Mouse (Mus musculus) E14TG2a.4 (cell line): ENCODE results near the gene Gpr19.

Experiments used
- H3K27me3 ChIP-seq: 2 replicates; pipeline ENCODE4 v1.6.1; 2014; ENCODE audit warnings: low read length, control low read depth; ENCODE audit not compliant: insufficient read depth
- H3K36me3 ChIP-seq: 2 replicates; pipeline ENCODE4 v1.6.1; 2014; ENCODE audit warnings: low read length, control low read depth; ENCODE audit not compliant: insufficient read depth
- H3K4me1 ChIP-seq: replicated peaks from 2 replicates; pipeline ENCODE4 v1.6.1; 2014; ENCODE audit warnings: low read depth, low read length, control low read depth
- H3K4me3 ChIP-seq: replicated peaks from 2 replicates; pipeline ENCODE4 v1.5.1; 2014; ENCODE audit warnings: mild to moderate bottlenecking, low read length
- H3K9me3 ChIP-seq: 2 replicates; pipeline ENCODE4 v1.6.1; 2014; ENCODE audit warnings: low read length, control low read depth
- CTCF ChIP-seq: conservative IDR thresholded peaks from 2 replicates; pipeline ENCODE4 v1.5.1; 2014; ENCODE audit warnings: low read length
- NANOG ChIP-seq: IDR thresholded peaks from 2 replicates; pipeline ENCODE4 v1.6.1; 2014; ENCODE audit warnings: borderline replicate concordance, low read length, mixed read lengths
- POU5F1 ChIP-seq: IDR thresholded peaks from 2 replicates; pipeline ENCODE4 v1.6.1; 2014; ENCODE audit warnings: low read length, borderline replicate concordance

The Gpr19 gene

GRCm38 (mm10) chr6:134920190-134921013 lies 22.0 kb upstream of the Gpr19 start, which contains the start of gene Cdkn1b:
TSS of gene Cdkn1b (plus strand) at chr6:134920401.
- Histone ChIP-seq H3K27me3 (peaks cover 34% of the 10 kb centered on the region), H3K4me3 (peak within 1 kb of the TSS; percentile 89), H3K4me1 (peaks cover 60% of the 10 kb centered on the region), H3K9me3 (no peaks in the 10 kb centered on the region), H3K36me3 (peaks cover 25% of the 10 kb centered on the region)
- TF ChIP-seq NANOG (no peak), POU5F1 (no peak), CTCF (no peak)

DNA sequence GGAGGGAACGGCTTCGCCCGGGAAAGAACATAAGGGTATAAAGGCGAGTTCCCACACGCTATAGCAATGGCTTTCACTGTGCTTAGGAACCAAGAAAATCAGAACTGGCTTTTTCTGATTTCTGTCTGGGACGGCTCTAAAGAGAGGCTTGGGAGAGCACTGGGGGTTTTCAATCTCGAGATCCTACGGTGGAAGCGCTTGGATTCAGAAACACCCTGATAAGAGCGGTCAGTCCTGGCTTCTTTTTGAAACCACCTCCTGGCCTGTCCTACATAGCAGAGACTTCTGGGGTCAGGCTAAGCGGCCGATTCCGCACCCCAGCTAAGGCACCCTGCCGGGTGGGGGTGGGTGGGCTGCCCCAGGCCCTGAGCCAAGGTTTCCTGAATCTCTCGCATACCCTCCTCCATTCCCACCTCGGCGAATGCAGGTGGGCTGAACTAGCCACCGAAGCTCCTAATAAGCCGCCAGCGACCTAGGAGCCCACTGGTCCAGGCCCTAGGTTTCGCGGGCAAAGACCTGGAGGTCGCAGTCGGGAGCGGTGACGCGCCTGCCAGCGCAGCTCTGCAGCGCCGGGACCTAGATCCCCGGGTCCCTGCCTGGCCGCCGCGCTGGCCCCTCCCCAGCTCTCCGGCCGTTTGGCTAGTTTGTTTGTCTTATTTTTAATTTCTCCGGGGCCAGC lies 21.3 kb upstream of the Gpr19 start:
- no peaks in the 10 kb centered on the region for H3K9me3 ChIP-seq
- H3K36me3 ChIP-seq: peaks cover 25% of the 10 kb centered on the region
- peak overlapping the region; percentile 89 for H3K4me3 ChIP-seq
- no peak for TF ChIP-seq POU5F1
- TF ChIP-seq CTCF: no peak
- no peak for TF ChIP-seq NANOG
- peaks cover 36% of the 10 kb centered on the region for H3K27me3 ChIP-seq
- H3K4me1 ChIP-seq: peaks cover 66% of the 10 kb centered on the region

DNA sequence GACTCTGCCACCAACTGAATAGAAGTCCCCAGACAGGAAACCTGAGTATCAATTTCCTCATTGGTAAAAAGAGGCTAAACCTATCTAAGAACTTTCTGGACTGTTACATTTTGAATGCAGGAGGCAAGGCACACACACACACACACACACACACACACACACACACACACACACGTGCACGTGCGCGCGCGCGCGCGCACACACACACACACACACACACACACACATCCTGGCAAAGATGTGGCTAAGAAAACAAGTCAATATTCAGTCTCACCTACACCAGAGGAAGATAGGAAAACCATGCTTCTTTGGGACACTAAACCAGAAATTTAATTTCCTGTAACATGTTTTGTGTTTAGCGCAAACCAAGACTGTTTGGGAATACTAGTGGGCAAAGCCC lies 20.4 kb upstream of the Gpr19 start:
- TF ChIP-seq NANOG (no peak), POU5F1 (no peak), CTCF (no peak)
- Histone ChIP-seq H3K4me1 (peaks cover 74% of the 10 kb centered on the region), H3K4me3 (no peak overlapping the region), H3K27me3 (peaks cover 39% of the 10 kb centered on the region), H3K9me3 (no peaks in the 10 kb centered on the region), H3K36me3 (peaks cover 20% of the 10 kb centered on the region)

DNA sequence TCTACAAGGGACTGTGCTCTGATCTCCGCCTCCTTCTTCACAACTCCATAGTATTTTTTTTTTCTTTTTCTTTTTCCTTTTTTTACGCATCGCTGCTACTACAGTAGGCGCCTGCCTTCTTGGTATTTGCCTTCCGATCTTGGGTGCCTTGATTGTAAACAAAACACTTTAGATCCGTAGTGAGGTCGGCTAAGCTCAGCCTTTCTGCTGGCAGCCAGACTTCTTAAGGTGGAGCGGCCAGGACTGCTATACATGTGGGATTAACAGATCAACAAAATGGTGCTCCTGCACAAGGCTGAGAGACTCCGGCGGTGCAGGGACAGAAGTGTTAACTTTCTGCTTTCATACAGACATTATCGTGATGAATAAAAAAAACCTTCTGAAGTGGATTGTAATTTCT lies 18.7 kb upstream of the Gpr19 start:
- no peak for TF ChIP-seq POU5F1
- no peak for TF ChIP-seq NANOG
- TF ChIP-seq CTCF: no peak
- Histone ChIP-seq H3K4me1 (peaks cover 58% of the 10 kb centered on the region), H3K9me3 (no peaks in the 10 kb centered on the region), H3K4me3 (peak overlapping the region; percentile 54), H3K27me3 (peaks cover 43% of the 10 kb centered on the region), H3K36me3 (peaks cover 4% of the 10 kb centered on the region)

GRCm38 (mm10) chr6:134916641-134917040 lies 18.3 kb upstream of the Gpr19 start:
- H3K4me1 ChIP-seq: peaks cover 54% of the 10 kb centered on the region
- 0 out of 2 replicates have a peak, but pooled peaks have one; percentile 27 for TF ChIP-seq NANOG
- no peak for TF ChIP-seq POU5F1
- no peak for TF ChIP-seq CTCF
- H3K27me3 ChIP-seq: peaks cover 45% of the 10 kb centered on the region
- no peaks in the 10 kb centered on the region for H3K36me3 ChIP-seq
- H3K9me3 ChIP-seq: no peaks in the 10 kb centered on the region
- H3K4me3 ChIP-seq: peak overlapping the region; percentile 54

- no peak overlapping the region for H3K4me3 ChIP-seq
- peaks cover 52% of the 10 kb centered on the region for H3K4me1 ChIP-seq
- no peak for TF ChIP-seq POU5F1
- peak; percentile 15; the same call in 1 of the 2 replicates for TF ChIP-seq NANOG
- no peak for TF ChIP-seq CTCF
- H3K9me3 ChIP-seq: no peaks in the 10 kb centered on the region
- no peaks in the 10 kb centered on the region for H3K36me3 ChIP-seq
- H3K27me3 ChIP-seq: peaks cover 42% of the 10 kb centered on the region
Observed at GRCm38 (mm10) chr6:134914523-134914922, 16.1 kb upstream of the Gpr19 start.

DNA sequence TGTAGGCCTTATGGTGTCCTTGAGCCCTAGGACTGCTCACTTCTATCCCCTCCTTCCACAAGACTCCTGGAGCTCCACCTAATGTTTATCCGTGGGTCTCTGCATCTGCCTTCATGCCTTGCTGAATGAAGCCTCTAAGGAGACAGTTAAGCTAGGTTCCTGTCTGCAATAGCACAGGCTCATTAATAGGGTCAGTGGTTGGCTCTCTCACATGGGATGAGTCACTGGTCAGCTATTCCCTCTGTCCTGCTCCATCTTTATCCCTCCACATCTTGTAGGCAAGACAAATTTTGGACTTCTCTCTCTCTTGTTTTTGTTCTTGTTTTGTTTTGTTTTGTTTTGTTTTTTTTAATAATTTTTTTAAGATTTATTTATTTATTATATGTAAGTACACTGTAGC lies 7.4 kb upstream of the Gpr19 start:
- Histone ChIP-seq H3K4me1 (peaks cover 7% of the 10 kb centered on the region; the same call in 1 of the 2 replicates), H3K36me3 (no peaks in the 10 kb centered on the region), H3K27me3 (no peaks in the 10 kb centered on the region), H3K9me3 (no peaks in the 10 kb centered on the region), H3K4me3 (no peak overlapping the region)
- TF ChIP-seq CTCF: no peak
- no peak for TF ChIP-seq NANOG
- TF ChIP-seq POU5F1: no peak
